Mouse (Mus musculus) retina, postnatal 7 days (tissue): ENCODE results near the gene Smpdl3b.
"Not testable (repeated sequence)": the region's sequence is repeated elsewhere in the genome, so short reads cannot be mapped to it uniquely, and the experiment has no call there.

Source experiments
- DNase-seq: peaks from one replicate; pipeline ENCODE4 v3.0.0-alpha.2; 2012; ENCODE audit warnings: low read depth, low spot score

Smpdl3b gene

GRCm38 (mm10) chr4:132780288-132780687 lies 23.2 kb upstream of the Smpdl3b start:
- DNase-seq: no peak

GRCm38 (mm10) chr4:132778562-132779201 lies 21.6 kb upstream of the Smpdl3b start:
- no peak for DNase-seq

- peak; percentile 33 for DNase-seq
Observed at GRCm38 (mm10) chr4:132776764-132777163, 19.7 kb upstream of the Smpdl3b start.

- DNase-seq: no peak
Observed at GRCm38 (mm10) chr4:132774905-132775304, 17.9 kb upstream of the Smpdl3b start.

- DNase-seq: no peak
Observed at GRCm38 (mm10) chr4:132771776-132772175, 14.7 kb upstream of the Smpdl3b start.

GRCm38 (mm10) chr4:132767914-132768876 lies 11.1 kb upstream of the Smpdl3b start, which contains the start of gene Rpa2:
Gene Rpa2, plus strand, starts transcription at chr4:132768332.
- peak; percentile 100 for DNase-seq

GRCm38 (mm10) chr4:132763125-132763524 lies 6.1 kb upstream of the Smpdl3b start:
- not testable (repeated sequence) for DNase-seq

- no peak for DNase-seq
Observed at GRCm38 (mm10) chr4:132762602-132763001, 5.5 kb upstream of the Smpdl3b start.

GRCm38 (mm10) chr4:132760296-132760695 lies 3.2 kb upstream of the Smpdl3b start:
- no peak for DNase-seq

- no peak for DNase-seq
Observed at GRCm38 (mm10) chr4:132757633-132758351, 740 bp upstream of the Smpdl3b start.

- no peak for DNase-seq
Observed at GRCm38 (mm10) chr4:132752992-132753391, 4.1 kb downstream of the Smpdl3b start.

- no peak for DNase-seq
Observed at GRCm38 (mm10) chr4:132749258-132749982, 7.6 kb downstream of the Smpdl3b start.

GRCm38 (mm10) chr4:132748778-132749177 lies 8.3 kb downstream of the Smpdl3b start:
- no peak for DNase-seq

GRCm38 (mm10) chr4:132747664-132748259 lies 9.3 kb downstream of the Smpdl3b start:
- DNase-seq: no peak

GRCm38 (mm10) chr4:132746911-132747517 lies 10.0 kb downstream of the Smpdl3b start:
- DNase-seq: no peak

GRCm38 (mm10) chr4:132743992-132744911 lies 12.8 kb downstream of the Smpdl3b start:
- DNase-seq: no peak

GRCm38 (mm10) chr4:132741491-132741890 lies 15.6 kb downstream of the Smpdl3b start:
- DNase-seq: no peak

- not testable (repeated sequence) for DNase-seq
Observed at GRCm38 (mm10) chr4:132737154-132737553, 19.9 kb downstream of the Smpdl3b start.

- DNase-seq: no peak
Observed at GRCm38 (mm10) chr4:132735894-132736293, 21.2 kb downstream of the Smpdl3b start.
